In genomic region chr17:34899890-34900243, GRCm38 (mm10) we compare ENCODE assay signal across 8 mouse cellular contexts. TPM values are rescaled to one million over a fixed set of nuclear protein-coding genes. Genes with fewer than 3 reads are reported as not detected.
DNase-seq lines count a peak whose midpoint lies in the region; ATAC-seq lines count a peak whose summit lies in the region.

No protein-coding gene starts in this region.

- H3K36me3 ChIP-seq in heart, embryonic 15.5 days: peaks cover 36% of the 10 kb centered on the region
- H3K36me3 ChIP-seq in limb, embryonic 13.5 days: peaks cover 46% of the 10 kb centered on the region
- peaks cover 29% of the 10 kb centered on the region for H3K36me3 ChIP-seq in neural tube, embryonic 15.5 days

- H3K27ac ChIP-seq in heart, embryonic 15.5 days: peak overlapping the region; percentile 98
- peak overlapping the region; percentile 95 for H3K27ac ChIP-seq in limb, embryonic 13.5 days
- H3K27ac ChIP-seq in neural tube, embryonic 15.5 days (replicated peaks): peak overlapping the region; percentile 97; the same call in 1 of the 2 replicates

- H3K9me3 ChIP-seq in heart, embryonic 15.5 days (replicated peaks): no peaks in the 10 kb centered on the region
- H3K9me3 ChIP-seq in limb, embryonic 13.5 days: no peaks in the 10 kb centered on the region
- H3K9me3 ChIP-seq in neural tube, embryonic 15.5 days (replicated peaks): no peaks in the 10 kb centered on the region

- H3K4me1 ChIP-seq in heart, embryonic 15.5 days (replicated peaks): peaks cover 38% of the 10 kb centered on the region
- peaks cover 39% of the 10 kb centered on the region for H3K4me1 ChIP-seq in limb, embryonic 13.5 days
- peaks cover 42% of the 10 kb centered on the region for H3K4me1 ChIP-seq in neural tube, embryonic 15.5 days

- H3K4me3 ChIP-seq in heart, embryonic 15.5 days: peak overlapping the region; percentile 92
- peak overlapping the region; percentile 92 for H3K4me3 ChIP-seq in limb, embryonic 13.5 days
- peak overlapping the region; percentile 86 for H3K4me3 ChIP-seq in neural tube, embryonic 15.5 days (replicated peaks)

- peak; percentile 53 for ATAC-seq in activated CD4-positive, CD25-positive, alpha-beta regulatory T cell, adult 4 months
- no peak for ATAC-seq in heart, embryonic 15.5 days (replicated peaks; ENCODE audit: insufficient number of reproducible peaks, insufficient read depth, low FRiP score, low read depth)
- ATAC-seq in limb, embryonic 13.5 days (ENCODE audit: low FRiP score, low read depth): no peak
- ATAC-seq in neural tube, embryonic 15.5 days (ENCODE audit: low FRiP score): no peak

- WGBS in heart, embryonic 15.5 days: 4% methylated on average over 5 of the region's 5 CpGs
- 3% methylated on average over 5 of the region's 5 CpGs for WGBS in limb, embryonic 13.5 days
- 4% methylated on average over 5 of the region's 5 CpGs for WGBS in neural tube, embryonic 15.5 days

- peak overlapping the region; percentile 80 for H3K4me2 ChIP-seq in heart, embryonic 15.5 days
- H3K4me2 ChIP-seq in limb, embryonic 13.5 days (replicated peaks): peak overlapping the region; percentile 96
- H3K4me2 ChIP-seq in neural tube, embryonic 15.5 days: peak overlapping the region; percentile 98

- H3K9ac ChIP-seq in heart, embryonic 15.5 days: peak overlapping the region; percentile 94
- peak overlapping the region; percentile 98 for H3K9ac ChIP-seq in limb, embryonic 13.5 days
- peak overlapping the region; percentile 95 for H3K9ac ChIP-seq in neural tube, embryonic 15.5 days (replicated peaks)

- peak; percentile 24 to 46 for DNase-seq in adrenal gland, postnatal 36 days
- DNase-seq in adrenal gland, adult 18-20 months (ENCODE audit: low spot score in 2 of 2): no peak
- no peak for DNase-seq in adrenal gland, postnatal 4 days (ENCODE audit: low spot score in 2 of 2)
- no peak for DNase-seq in cerebellum, postnatal 36 days

- H3K27me3 ChIP-seq in heart, embryonic 15.5 days: no peaks in the 10 kb centered on the region
- H3K27me3 ChIP-seq in limb, embryonic 13.5 days: no peaks in the 10 kb centered on the region
- no peaks in the 10 kb centered on the region for H3K27me3 ChIP-seq in neural tube, embryonic 15.5 days (replicated peaks)

RNA-seq across cellular contexts. Expression of gene Ehmt2, which starts 1.6 kb away (rescaled TPM):
- total RNA-seq in adrenal gland, postnatal 36 days (2021): 100 to 1,000 TPM; 124 to 143 TPM
- 100 to 1,000 TPM; 101 to 144 TPM for total RNA-seq in adrenal gland, adult 18-20 months (2021)
- polyA plus RNA-seq in activated CD4-positive, CD25-positive, alpha-beta regulatory T cell, adult 4 months (2017; shearing (Covaris generic)): 10 to 100 TPM; 32.8 to 37.0 TPM
- polyA plus RNA-seq in heart, embryonic 15.5 days (2015; fragmentation: Nextera tagmentation; extraction: Ambion mirVana): 31.7 and 48.8 TPM in 2 replicates
- 97.0 and 103 TPM in 2 replicates for polyA plus RNA-seq in limb, embryonic 13.5 days (2015; fragmentation: Nextera tagmentation; extraction: Ambion mirVana)
- 80.4 and 81.2 TPM in 2 replicates for polyA plus RNA-seq in neural tube, embryonic 15.5 days (2015; fragmentation: Nextera tagmentation; extraction: Ambion mirVana)
- total RNA-seq in adrenal gland, postnatal 4 days (2021): 100 to 1,000 TPM; 214 to 215 TPM

RNA-seq across cellular contexts. Expression of gene C2, which starts 1.8 kb away (rescaled TPM):
- 100 to 1,000 TPM in 1 of 2 experiments, 10 to 100 TPM in 1; 85.2 to 119 TPM for total RNA-seq in adrenal gland, postnatal 36 days (2021)
- total RNA-seq in adrenal gland, adult 18-20 months (2021): 10 to 100 TPM; 88.3 to 89.2 TPM
- polyA plus RNA-seq in activated CD4-positive, CD25-positive, alpha-beta regulatory T cell, adult 4 months (2017; shearing (Covaris generic)): under 1 TPM in 1 of 2 experiments, not detected in 1; 0.73 TPM
- polyA plus RNA-seq in heart, embryonic 15.5 days (2015; fragmentation: Nextera tagmentation; extraction: Ambion mirVana): 2.0 and 3.3 TPM in 2 replicates
- polyA plus RNA-seq in limb, embryonic 13.5 days (2015; fragmentation: Nextera tagmentation; extraction: Ambion mirVana): 1.6 and 2.4 TPM in 2 replicates
- polyA plus RNA-seq in neural tube, embryonic 15.5 days (2015; fragmentation: Nextera tagmentation; extraction: Ambion mirVana): 1.7 and 4.0 TPM in 2 replicates
- 10 to 100 TPM; 39.5 to 50.3 TPM for total RNA-seq in adrenal gland, postnatal 4 days (2021)

RNA-seq across cellular contexts. Expression of gene Slc44a4, which starts 14.4 kb away (rescaled TPM):
- 1 to 10 TPM in 1 of 2 experiments, under 1 TPM in 1; 0.83 to 1.7 TPM for total RNA-seq in adrenal gland, postnatal 36 days (2021)
- under 1 TPM; 0.30 to 0.51 TPM for total RNA-seq in adrenal gland, adult 18-20 months (2021)
- not detected for polyA plus RNA-seq in activated CD4-positive, CD25-positive, alpha-beta regulatory T cell, adult 4 months (2017; shearing (Covaris generic))
- polyA plus RNA-seq in heart, embryonic 15.5 days (2015; fragmentation: Nextera tagmentation; extraction: Ambion mirVana): 0.08 TPM in 1 of 2 replicates, not detected in the other
- 0.14 TPM in 1 of 2 replicates, not detected in the other for polyA plus RNA-seq in limb, embryonic 13.5 days (2015; fragmentation: Nextera tagmentation; extraction: Ambion mirVana)
- polyA plus RNA-seq in neural tube, embryonic 15.5 days (2015; fragmentation: Nextera tagmentation; extraction: Ambion mirVana): 4.1 TPM in 1 of 2 replicates, not detected in the other
- 1 to 10 TPM in 1 of 2 experiments, under 1 TPM in 1; 0.93 to 3.8 TPM for total RNA-seq in adrenal gland, postnatal 4 days (2021)

RNA-seq across cellular contexts. Expression of gene Gm20547, which starts 18.0 kb away (rescaled TPM):
- total RNA-seq in adrenal gland, postnatal 36 days (2021): not detected
- under 1 TPM in 1 of 2 experiments, not detected in 1; 0.19 TPM for total RNA-seq in adrenal gland, adult 18-20 months (2021)
- not detected for polyA plus RNA-seq in activated CD4-positive, CD25-positive, alpha-beta regulatory T cell, adult 4 months (2017; shearing (Covaris generic))
- polyA plus RNA-seq in heart, embryonic 15.5 days (2015; fragmentation: Nextera tagmentation; extraction: Ambion mirVana): not detected in 2 replicates
- not detected in 2 replicates for polyA plus RNA-seq in limb, embryonic 13.5 days (2015; fragmentation: Nextera tagmentation; extraction: Ambion mirVana)
- not detected in 2 replicates for polyA plus RNA-seq in neural tube, embryonic 15.5 days (2015; fragmentation: Nextera tagmentation; extraction: Ambion mirVana)
- not detected for total RNA-seq in adrenal gland, postnatal 4 days (2021)

RNA-seq across cellular contexts. Expression of gene Zbtb12, which starts 20.6 kb away (rescaled TPM):
- 10 to 100 TPM; 10.4 to 17.4 TPM for total RNA-seq in adrenal gland, postnatal 36 days (2021)
- 10 to 100 TPM in 1 of 2 experiments, 1 to 10 TPM in 1; 9.9 to 12.4 TPM for total RNA-seq in adrenal gland, adult 18-20 months (2021)
- polyA plus RNA-seq in activated CD4-positive, CD25-positive, alpha-beta regulatory T cell, adult 4 months (2017; shearing (Covaris generic)): not detected
- polyA plus RNA-seq in heart, embryonic 15.5 days (2015; fragmentation: Nextera tagmentation; extraction: Ambion mirVana): 1.1 and 1.8 TPM in 2 replicates
- polyA plus RNA-seq in limb, embryonic 13.5 days (2015; fragmentation: Nextera tagmentation; extraction: Ambion mirVana): 5.4 TPM in 2 replicates
- polyA plus RNA-seq in neural tube, embryonic 15.5 days (2015; fragmentation: Nextera tagmentation; extraction: Ambion mirVana): 9.6 and 10.6 TPM in 2 replicates
- 10 to 100 TPM; 23.6 to 26.2 TPM for total RNA-seq in adrenal gland, postnatal 4 days (2021)

Comparison
In these comparisons a context has a peak if more than half of its experiments do, and no peak if none do; other contexts are left out.
1. DNase-seq: peak in adrenal gland, postnatal 36 days (2 of 2); none in adrenal gland, adult 18-20 months (0 of 2), adrenal gland, postnatal 4 days (0 of 2) and cerebellum, postnatal 36 days (0 of 2).
2. Peak in every context shown above with its lines, with median percentiles within 50 percentile points of each other: H3K27ac ChIP-seq, H3K4me2 ChIP-seq, H3K4me3 ChIP-seq and H3K9ac ChIP-seq.